Mouse (Mus musculus): ENCODE results near the gene Cox4i2. TPM values are rescaled to one million over a fixed set of nuclear protein-coding genes. Genes with fewer than 3 reads are reported as not detected.

Gene Cox4i2
- polyA plus RNA-seq, 1 experiment from 2014 or later: 13.1 TPM

DNA sequence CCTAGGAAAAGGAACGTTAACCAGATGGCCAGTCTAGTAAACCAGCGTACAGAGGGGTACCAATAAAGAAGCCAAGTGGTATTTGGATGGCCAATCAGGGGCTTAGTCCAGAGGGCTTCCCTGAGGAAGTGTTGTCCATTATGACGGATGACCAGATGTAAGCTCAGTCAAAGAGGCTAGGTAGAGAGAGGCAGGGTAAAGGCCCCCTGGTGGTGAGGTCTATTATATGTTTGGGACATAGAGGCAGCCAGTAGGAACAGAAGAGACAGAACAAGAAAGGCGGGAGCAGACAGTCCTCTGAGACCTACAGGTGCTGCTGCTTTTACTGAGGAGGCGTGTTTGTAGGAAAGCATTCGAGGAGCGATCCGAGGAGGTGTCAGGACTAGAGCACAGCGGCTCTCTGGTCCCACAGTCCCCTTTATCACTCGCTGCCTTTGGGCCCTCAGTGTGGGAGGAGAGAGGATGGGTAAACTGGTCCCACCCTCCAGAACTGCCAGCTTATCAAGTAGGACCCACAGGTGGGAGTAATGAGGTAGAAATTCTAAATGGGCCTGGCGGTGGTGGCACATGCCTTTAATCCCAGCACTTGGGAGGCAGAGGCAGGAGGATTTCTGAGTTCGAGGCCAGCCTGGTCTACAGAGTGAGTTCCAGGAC is 13.8 kb downstream of the Cox4i2 start:
- Histone ChIP-seq H3K4me2 (ENCODE audit: low read length) (no peak overlapping the region), H3K4me3 (ENCODE audit: low read depth, low read length) (no peak overlapping the region), H3K27ac (ENCODE audit: low read depth) (no peak overlapping the region), H3K27me3 (replicated peaks; ENCODE audit: control insufficient read depth, insufficient read depth, low read length) (no peaks in the 10 kb centered on the region), H3K4me1 (replicated peaks; ENCODE audit: control insufficient read depth, insufficient read depth, low read length) (peaks cover 21% of the 10 kb centered on the region), H3K9me3 (ENCODE audit: control insufficient read depth, low read length) (no peaks in the 10 kb centered on the region), H3K36me3 (ENCODE audit: control insufficient read depth, insufficient read depth, low read length) (no peaks in the 10 kb centered on the region), H3K9ac (ENCODE audit: low read length) (no peak overlapping the region)
- peak; percentile 68 for DNase-seq (ENCODE audit: low spot score)
- ATAC-seq (replicated peaks; ENCODE audit: low FRiP score, low TSS enrichment, low read depth): 0 out of 2 replicates have a peak, but pooled peaks have one; percentile 37
- 49% methylated on average over 12 of the region's 12 CpGs for WGBS

DNA sequence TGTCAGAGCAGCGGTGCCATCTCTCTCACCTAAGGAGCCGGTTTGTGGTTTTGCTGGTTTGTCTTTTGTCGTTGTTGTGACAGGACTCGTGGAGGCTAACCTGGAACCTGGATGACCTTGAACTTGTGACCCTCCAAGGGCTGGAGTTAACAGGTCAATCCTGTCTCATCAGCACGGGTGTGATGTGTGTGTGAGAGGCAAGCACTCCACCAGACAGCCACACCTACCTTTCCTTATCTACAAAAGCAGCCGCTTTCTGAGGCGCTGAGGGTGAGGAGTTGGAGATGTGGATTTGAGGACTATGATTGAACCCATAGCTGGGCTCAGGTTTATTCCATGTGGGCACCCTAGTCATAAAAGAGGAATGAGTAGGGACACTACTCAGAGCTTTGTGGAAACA is 15.7 kb downstream of the Cox4i2 start:
- DNase-seq (ENCODE audit: low spot score) (no peak), ATAC-seq (replicated peaks; ENCODE audit: low FRiP score, low TSS enrichment, low read depth) (no peak)
- Histone ChIP-seq H3K36me3 (ENCODE audit: control insufficient read depth, insufficient read depth, low read length) (no peaks in the 10 kb centered on the region), H3K4me2 (ENCODE audit: low read length) (no peak overlapping the region), H3K9ac (ENCODE audit: low read length) (no peak overlapping the region), H3K4me1 (replicated peaks; ENCODE audit: control insufficient read depth, insufficient read depth, low read length) (peaks cover 13% of the 10 kb centered on the region), H3K27ac (ENCODE audit: low read depth) (no peak overlapping the region), H3K4me3 (ENCODE audit: low read depth, low read length) (no peak overlapping the region), H3K27me3 (replicated peaks; ENCODE audit: control insufficient read depth, insufficient read depth, low read length) (no peaks in the 10 kb centered on the region), H3K9me3 (ENCODE audit: control insufficient read depth, low read length) (no peaks in the 10 kb centered on the region)
- WGBS: 74% methylated on average over 7 of the region's 7 CpGs

DNA sequence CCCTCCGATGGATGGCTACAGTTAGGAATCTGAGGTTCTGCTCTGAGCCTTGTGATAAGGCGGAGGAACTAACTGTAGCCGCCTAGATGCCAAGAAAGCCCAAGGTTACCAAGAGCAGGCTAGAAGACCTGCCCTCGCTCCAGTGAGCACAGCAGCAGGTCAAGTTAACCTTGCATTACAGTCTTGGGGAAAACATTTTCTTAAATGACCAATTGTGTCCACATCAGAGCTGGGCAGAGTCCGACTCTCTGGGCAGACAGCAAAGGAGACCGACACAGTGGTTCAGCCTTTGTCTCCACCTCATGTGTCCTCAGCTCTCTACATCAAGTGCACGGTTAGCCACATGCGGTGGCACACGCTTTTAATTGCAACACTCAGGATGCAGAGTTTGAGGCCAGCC is 17.6 kb downstream of the Cox4i2 start:
- H3K27me3 ChIP-seq (replicated peaks; ENCODE audit: control insufficient read depth, insufficient read depth, low read length): no peaks in the 10 kb centered on the region
- H3K27ac ChIP-seq (ENCODE audit: low read depth): no peak overlapping the region
- no peaks in the 10 kb centered on the region for H3K36me3 ChIP-seq (ENCODE audit: control insufficient read depth, insufficient read depth, low read length)
- 91% methylated on average over 9 of the region's 9 CpGs for WGBS
- no peak overlapping the region for H3K4me2 ChIP-seq (ENCODE audit: low read length)
- ATAC-seq (replicated peaks; ENCODE audit: low FRiP score, low TSS enrichment, low read depth) (no peak), DNase-seq (ENCODE audit: low spot score) (no peak)
- no peaks in the 10 kb centered on the region for H3K9me3 ChIP-seq (ENCODE audit: control insufficient read depth, low read length)
- H3K4me3 ChIP-seq (ENCODE audit: low read depth, low read length): no peak overlapping the region
- no peak overlapping the region for H3K9ac ChIP-seq (ENCODE audit: low read length)
- peaks cover under 1% of the 10 kb centered on the region; the same call in 1 of the 2 replicates for H3K4me1 ChIP-seq (replicated peaks; ENCODE audit: control insufficient read depth, insufficient read depth, low read length)

DNA sequence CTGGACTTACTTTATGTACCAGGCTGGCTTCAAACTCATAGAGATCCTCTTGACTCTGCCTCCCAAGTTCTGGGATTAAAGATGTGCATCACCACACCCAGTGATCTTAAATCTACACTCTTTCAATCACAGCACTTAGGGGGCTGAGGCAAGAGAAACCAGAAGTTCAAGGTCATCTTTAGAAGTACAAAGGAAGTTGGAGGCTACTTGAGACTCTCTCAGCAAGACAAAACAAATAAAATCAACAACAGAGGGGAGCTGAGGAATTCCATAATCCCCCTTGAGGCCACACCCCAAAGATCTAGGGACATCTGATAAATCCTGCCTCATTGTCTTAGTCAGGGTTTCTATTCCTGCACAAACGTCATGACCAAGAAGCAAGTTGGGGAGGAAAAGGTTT is 18.3 kb downstream of the Cox4i2 start:
- H3K27me3 ChIP-seq (replicated peaks; ENCODE audit: control insufficient read depth, insufficient read depth, low read length): no peaks in the 10 kb centered on the region
- no peak overlapping the region for H3K4me2 ChIP-seq (ENCODE audit: low read length)
- H3K4me3 ChIP-seq (ENCODE audit: low read depth, low read length): no peak overlapping the region
- no peaks in the 10 kb centered on the region for H3K9me3 ChIP-seq (ENCODE audit: control insufficient read depth, low read length)
- H3K27ac ChIP-seq (ENCODE audit: low read depth): no peak overlapping the region
- ATAC-seq (replicated peaks; ENCODE audit: low FRiP score, low TSS enrichment, low read depth) (no peak), DNase-seq (ENCODE audit: low spot score) (no peak)
- H3K9ac ChIP-seq (ENCODE audit: low read length): no peak overlapping the region
- WGBS: 19% methylated on average over 1 of the region's 1 CpGs
- no peaks in the 10 kb centered on the region for H3K4me1 ChIP-seq (replicated peaks; ENCODE audit: control insufficient read depth, insufficient read depth, low read length)
- H3K36me3 ChIP-seq (ENCODE audit: control insufficient read depth, insufficient read depth, low read length): no peaks in the 10 kb centered on the region

DNA sequence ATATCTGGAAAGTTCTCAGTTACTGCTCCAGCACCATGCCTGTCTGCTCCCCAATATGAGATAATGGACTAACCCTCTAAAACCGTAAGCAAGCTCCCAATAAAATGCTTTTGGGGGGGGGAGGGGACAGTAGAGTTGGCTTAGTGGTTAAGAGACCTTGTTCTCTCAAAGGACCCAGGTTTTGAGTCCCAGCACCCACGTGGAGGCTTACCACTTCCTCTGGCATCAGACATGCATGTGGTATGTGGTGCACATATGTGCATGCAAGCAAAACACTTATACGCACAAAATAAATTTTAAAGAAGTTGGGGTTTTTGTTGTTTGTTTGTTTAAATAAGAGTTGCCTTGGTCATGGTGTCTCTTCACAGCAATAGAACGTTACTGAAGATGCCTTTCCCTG is 21.4 kb downstream of the Cox4i2 start:
- H3K27me3 ChIP-seq (replicated peaks; ENCODE audit: control insufficient read depth, insufficient read depth, low read length): no peaks in the 10 kb centered on the region
- peaks cover 5% of the 10 kb centered on the region; the same call in 1 of the 2 replicates for H3K36me3 ChIP-seq (ENCODE audit: control insufficient read depth, insufficient read depth, low read length)
- H3K27ac ChIP-seq (ENCODE audit: low read depth): no peak overlapping the region
- WGBS: 77% methylated on average over 4 of the region's 4 CpGs
- no peak overlapping the region for H3K9ac ChIP-seq (ENCODE audit: low read length)
- ATAC-seq (replicated peaks; ENCODE audit: low FRiP score, low TSS enrichment, low read depth): no peak
- no peaks in the 10 kb centered on the region for H3K4me1 ChIP-seq (replicated peaks; ENCODE audit: control insufficient read depth, insufficient read depth, low read length)
- no peak overlapping the region for H3K4me3 ChIP-seq (ENCODE audit: low read depth, low read length)
- no peak for DNase-seq (ENCODE audit: low spot score)
- H3K9me3 ChIP-seq (ENCODE audit: control insufficient read depth, low read length): no peaks in the 10 kb centered on the region
- H3K4me2 ChIP-seq (ENCODE audit: low read length): no peak overlapping the region

DNA sequence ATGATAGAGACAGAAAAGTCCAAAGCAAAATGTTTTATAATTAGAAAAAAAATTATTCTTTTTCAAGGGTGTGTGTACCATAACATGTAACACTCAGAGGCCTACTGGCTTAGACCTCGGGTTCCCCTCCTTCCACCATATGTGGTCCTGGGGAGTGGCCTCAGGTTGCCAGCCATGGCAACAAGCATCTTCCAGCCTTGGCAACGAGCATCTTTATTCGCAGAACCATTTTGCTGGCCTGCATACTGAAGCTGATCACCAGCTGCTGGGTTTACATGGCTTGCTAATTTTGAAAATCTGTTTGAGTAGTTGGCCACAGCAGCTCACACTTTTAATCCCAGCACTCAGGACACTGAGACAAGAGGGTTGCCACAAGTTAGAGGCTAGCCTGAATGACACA is 22.0 kb downstream of the Cox4i2 start:
- H3K36me3 ChIP-seq (ENCODE audit: control insufficient read depth, insufficient read depth, low read length): peaks cover 9% of the 10 kb centered on the region; the same call in 1 of the 2 replicates
- WGBS: 82% methylated on average over 3 of the region's 3 CpGs
- H3K27ac ChIP-seq (ENCODE audit: low read depth): no peak overlapping the region
- no peak overlapping the region for H3K4me2 ChIP-seq (ENCODE audit: low read length)
- no peak for DNase-seq (ENCODE audit: low spot score)
- no peaks in the 10 kb centered on the region for H3K27me3 ChIP-seq (replicated peaks; ENCODE audit: control insufficient read depth, insufficient read depth, low read length)
- no peak overlapping the region for H3K9ac ChIP-seq (ENCODE audit: low read length)
- H3K4me3 ChIP-seq (ENCODE audit: low read depth, low read length): no peak overlapping the region
- ATAC-seq (replicated peaks; ENCODE audit: low FRiP score, low TSS enrichment, low read depth): no peak
- H3K9me3 ChIP-seq (ENCODE audit: control insufficient read depth, low read length): no peaks in the 10 kb centered on the region
- no peaks in the 10 kb centered on the region for H3K4me1 ChIP-seq (replicated peaks; ENCODE audit: control insufficient read depth, insufficient read depth, low read length)

DNA sequence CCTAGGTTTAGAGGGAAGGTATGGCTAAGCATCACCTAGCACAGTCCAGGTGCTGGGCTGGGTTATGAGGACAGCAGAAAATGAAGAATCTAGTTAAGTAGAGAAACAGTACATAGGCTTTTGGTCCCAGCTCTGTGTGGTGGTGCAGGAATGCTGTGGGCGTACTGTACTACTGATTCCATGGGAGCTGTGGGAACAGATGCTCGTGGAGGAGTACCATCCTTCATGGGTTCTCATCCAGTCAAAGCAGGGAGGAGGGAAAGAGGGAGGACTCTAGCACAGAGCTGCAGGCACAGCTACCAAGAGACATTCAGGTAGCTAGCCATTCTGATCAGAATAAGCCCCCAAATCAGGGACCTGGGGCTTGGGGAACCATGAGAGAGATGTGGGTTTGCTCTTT is 22.5 kb downstream of the Cox4i2 start:
- Histone ChIP-seq H3K27ac (ENCODE audit: low read depth) (no peak overlapping the region), H3K36me3 (ENCODE audit: control insufficient read depth, insufficient read depth, low read length) (peaks cover 9% of the 10 kb centered on the region; the same call in 1 of the 2 replicates), H3K27me3 (replicated peaks; ENCODE audit: control insufficient read depth, insufficient read depth, low read length) (no peaks in the 10 kb centered on the region), H3K9me3 (ENCODE audit: control insufficient read depth, low read length) (no peaks in the 10 kb centered on the region), H3K9ac (ENCODE audit: low read length) (no peak overlapping the region), H3K4me2 (ENCODE audit: low read length) (no peak overlapping the region), H3K4me3 (ENCODE audit: low read depth, low read length) (no peak overlapping the region), H3K4me1 (replicated peaks; ENCODE audit: control insufficient read depth, insufficient read depth, low read length) (no peaks in the 10 kb centered on the region)
- 75% methylated on average over 2 of the region's 2 CpGs for WGBS
- ATAC-seq (replicated peaks; ENCODE audit: low FRiP score, low TSS enrichment, low read depth): no peak
- DNase-seq (ENCODE audit: low spot score): no peak

DNA sequence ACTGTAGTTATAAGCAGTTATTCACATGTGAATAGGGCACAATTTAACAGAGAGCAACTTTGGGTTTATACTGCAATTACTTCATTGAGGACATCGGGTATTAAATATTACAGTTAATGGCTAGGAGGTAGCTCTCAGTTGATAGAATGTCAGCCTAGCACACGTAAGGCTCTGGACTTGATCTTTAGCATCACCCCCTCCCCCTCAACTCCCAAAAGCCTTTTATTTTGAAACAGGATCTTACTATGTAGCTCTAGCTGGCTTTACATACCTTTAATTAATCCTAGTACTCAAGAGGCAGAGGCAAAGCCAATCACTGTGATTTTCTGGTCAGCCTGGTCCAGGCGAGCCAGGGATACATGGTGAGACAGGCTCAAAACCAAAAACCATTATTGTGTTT is 23.1 kb downstream of the Cox4i2 start:
- H3K27ac ChIP-seq (ENCODE audit: low read depth): no peak overlapping the region
- WGBS: 88% methylated on average over 3 of the region's 3 CpGs
- H3K9me3 ChIP-seq (ENCODE audit: control insufficient read depth, low read length): no peaks in the 10 kb centered on the region
- no peak overlapping the region for H3K4me2 ChIP-seq (ENCODE audit: low read length)
- no peak for ATAC-seq (replicated peaks; ENCODE audit: low FRiP score, low TSS enrichment, low read depth)
- H3K4me3 ChIP-seq (ENCODE audit: low read depth, low read length): no peak overlapping the region
- peaks cover 13% of the 10 kb centered on the region; the same call in 1 of the 2 replicates for H3K36me3 ChIP-seq (ENCODE audit: control insufficient read depth, insufficient read depth, low read length)
- H3K27me3 ChIP-seq (replicated peaks; ENCODE audit: control insufficient read depth, insufficient read depth, low read length): no peaks in the 10 kb centered on the region
- no peaks in the 10 kb centered on the region for H3K4me1 ChIP-seq (replicated peaks; ENCODE audit: control insufficient read depth, insufficient read depth, low read length)
- no peak overlapping the region for H3K9ac ChIP-seq (ENCODE audit: low read length)
- no peak for DNase-seq (ENCODE audit: low spot score)

DNA sequence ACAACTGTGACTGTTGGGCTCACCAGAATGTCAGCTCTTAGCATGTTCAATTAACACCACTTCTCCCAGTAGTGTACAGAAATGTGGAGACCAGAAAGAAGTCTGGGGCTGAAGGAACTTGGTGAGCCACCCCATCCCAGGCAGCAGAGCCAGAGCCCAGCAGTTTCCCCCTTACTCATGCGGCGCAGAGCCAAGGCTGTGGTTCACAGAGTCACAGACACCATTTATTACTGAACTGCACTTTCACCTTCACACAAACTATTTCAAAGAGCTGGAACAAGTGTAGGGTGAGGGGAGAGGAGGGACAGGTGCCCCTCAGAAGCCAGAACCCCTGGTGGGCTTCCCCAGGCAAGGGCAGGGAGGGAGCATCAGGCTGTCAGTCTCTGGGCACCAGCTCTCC is 26.5 kb downstream of the Cox4i2 start:
- DNase-seq (ENCODE audit: low spot score) (no peak), ATAC-seq (replicated peaks; ENCODE audit: low FRiP score, low TSS enrichment, low read depth) (no peak)
- WGBS: 93% methylated on average over 2 of the region's 2 CpGs
- Histone ChIP-seq H3K27me3 (replicated peaks; ENCODE audit: control insufficient read depth, insufficient read depth, low read length) (no peaks in the 10 kb centered on the region), H3K36me3 (ENCODE audit: control insufficient read depth, insufficient read depth, low read length) (peaks cover 15% of the 10 kb centered on the region; the same call in 1 of the 2 replicates), H3K4me3 (ENCODE audit: low read depth, low read length) (no peak overlapping the region), H3K9me3 (ENCODE audit: control insufficient read depth, low read length) (0 out of 2 replicates have a peak, but pooled peaks cover 2% of the 10 kb centered on the region), H3K9ac (ENCODE audit: low read length) (no peak overlapping the region), H3K27ac (ENCODE audit: low read depth) (no peak overlapping the region), H3K4me1 (replicated peaks; ENCODE audit: control insufficient read depth, insufficient read depth, low read length) (peaks cover 1% of the 10 kb centered on the region), H3K4me2 (ENCODE audit: low read length) (no peak overlapping the region)

Measured in intestine, embryonic 14.5 days (tissue).